Mouse (Mus musculus): ENCODE measurements at regions not wholly inside any gene's neighbourhood (a gene's known extent, or its start where the extent isn't known, plus 50 kb on each side); places are given as distances from the start of the nearest gene placed in this dataset.
"Not testable (repeated sequence)": the region's sequence is repeated elsewhere in the genome, so short reads cannot be mapped to it uniquely, and the experiment has no call there.

- H3K36me3 ChIP-seq (ENCODE audit: insufficient read depth, low read length) = no peaks in the 10 kb centered on the region
- ATAC-seq (replicated peaks; ENCODE audit: low FRiP score, low read depth) (no peak), DNase-seq (ENCODE audit: low spot score) (peak; percentile 76)
- no peak overlapping the region for H3K27ac ChIP-seq
- no peaks in the 10 kb centered on the region for H3K4me1 ChIP-seq (replicated peaks; ENCODE audit: insufficient read depth, low read length)
- no peaks in the 10 kb centered on the region for H3K9me3 ChIP-seq (replicated peaks; ENCODE audit: low read length)
- no peak overlapping the region for H3K9ac ChIP-seq (ENCODE audit: low read depth, low read length)
- no peaks in the 10 kb centered on the region for H3K27me3 ChIP-seq (ENCODE audit: insufficient read depth, low read length)
- H3K4me2 ChIP-seq (ENCODE audit: low read length) = no peak overlapping the region
- H3K4me3 ChIP-seq (replicated peaks; ENCODE audit: low read depth, low read length) = no peak overlapping the region
- TF ChIP-seq CTCF (IDR thresholded peaks at IDR 0.05; ENCODE audit: low read depth) = peak; percentile 45; the same call in 1 of the 2 replicates
- 80% methylated on average over 8 of the region's 8 CpGs for WGBS
Observed at GRCm38 (mm10) chr6:81815248-81815961, 108.1 kb upstream of the Gcfc2 start.

GRCm38 (mm10) chr6:81815962-81816338, 107.5 kb upstream of the Gcfc2 start:
- Histone ChIP-seq H3K4me1 (replicated peaks; ENCODE audit: insufficient read depth, low read length) (no peaks in the 10 kb centered on the region), H3K4me2 (ENCODE audit: low read length) (no peak overlapping the region), H3K4me3 (replicated peaks; ENCODE audit: low read depth, low read length) (no peak overlapping the region), H3K9ac (ENCODE audit: low read depth, low read length) (no peak overlapping the region), H3K27me3 (ENCODE audit: insufficient read depth, low read length) (no peaks in the 10 kb centered on the region), H3K9me3 (replicated peaks; ENCODE audit: low read length) (no peaks in the 10 kb centered on the region), H3K36me3 (ENCODE audit: insufficient read depth, low read length) (no peaks in the 10 kb centered on the region), H3K27ac (no peak overlapping the region)
- DNase-seq (ENCODE audit: low spot score) = no peak
- no peak for ATAC-seq (replicated peaks; ENCODE audit: low FRiP score, low read depth)
- no peak for TF ChIP-seq CTCF (IDR thresholded peaks at IDR 0.05; ENCODE audit: low read depth)
- WGBS = 85% methylated on average over 7 of the region's 7 CpGs

GRCm38 (mm10) chr6:81817050-81817827, 106.2 kb upstream of the Gcfc2 start:
- no peaks in the 10 kb centered on the region for H3K36me3 ChIP-seq (ENCODE audit: insufficient read depth, low read length)
- WGBS = 73% methylated on average over 9 of the region's 9 CpGs
- H3K9me3 ChIP-seq (replicated peaks; ENCODE audit: low read length) = no peaks in the 10 kb centered on the region
- no peaks in the 10 kb centered on the region for H3K27me3 ChIP-seq (ENCODE audit: insufficient read depth, low read length)
- ATAC-seq (replicated peaks; ENCODE audit: low FRiP score, low read depth) = no peak
- H3K9ac ChIP-seq (ENCODE audit: low read depth, low read length) = no peak overlapping the region
- no peak overlapping the region for H3K4me3 ChIP-seq (replicated peaks; ENCODE audit: low read depth, low read length)
- no peaks in the 10 kb centered on the region for H3K4me1 ChIP-seq (replicated peaks; ENCODE audit: insufficient read depth, low read length)
- peak; percentile 81 for TF ChIP-seq CTCF (IDR thresholded peaks at IDR 0.05; ENCODE audit: low read depth)
- H3K4me2 ChIP-seq (ENCODE audit: low read length) = no peak overlapping the region
- H3K27ac ChIP-seq = no peak overlapping the region
- peak; percentile 72 for DNase-seq (ENCODE audit: low spot score)

GRCm38 (mm10) chr6:81818573-81818972, 104.9 kb upstream of the Gcfc2 start:
- Histone ChIP-seq H3K9me3 (replicated peaks; ENCODE audit: low read length) (no peaks in the 10 kb centered on the region), H3K4me3 (replicated peaks; ENCODE audit: low read depth, low read length) (no peak overlapping the region), H3K9ac (ENCODE audit: low read depth, low read length) (no peak overlapping the region), H3K4me2 (ENCODE audit: low read length) (no peak overlapping the region), H3K36me3 (ENCODE audit: insufficient read depth, low read length) (no peaks in the 10 kb centered on the region), H3K4me1 (replicated peaks; ENCODE audit: insufficient read depth, low read length) (no peaks in the 10 kb centered on the region), H3K27ac (no peak overlapping the region), H3K27me3 (ENCODE audit: insufficient read depth, low read length) (no peaks in the 10 kb centered on the region)
- 97% methylated on average over 10 of the region's 10 CpGs for WGBS
- no peak for DNase-seq (ENCODE audit: low spot score)
- no peak for ATAC-seq (replicated peaks; ENCODE audit: low FRiP score, low read depth)
- no peak for TF ChIP-seq CTCF (IDR thresholded peaks at IDR 0.05; ENCODE audit: low read depth)

GRCm38 (mm10) chr6:81820078-81820477, 103.4 kb upstream of the Gcfc2 start:
- H3K27me3 ChIP-seq (ENCODE audit: insufficient read depth, low read length) = no peaks in the 10 kb centered on the region
- no peaks in the 10 kb centered on the region for H3K9me3 ChIP-seq (replicated peaks; ENCODE audit: low read length)
- H3K4me3 ChIP-seq (replicated peaks; ENCODE audit: low read depth, low read length) = no peak overlapping the region
- H3K4me2 ChIP-seq (ENCODE audit: low read length) = no peak overlapping the region
- H3K27ac ChIP-seq = no peak overlapping the region
- no peak for ATAC-seq (replicated peaks; ENCODE audit: low FRiP score, low read depth)
- H3K9ac ChIP-seq (ENCODE audit: low read depth, low read length) = no peak overlapping the region
- no peaks in the 10 kb centered on the region for H3K4me1 ChIP-seq (replicated peaks; ENCODE audit: insufficient read depth, low read length)
- TF ChIP-seq CTCF (IDR thresholded peaks at IDR 0.05; ENCODE audit: low read depth) = no peak
- DNase-seq (ENCODE audit: low spot score) = no peak
- no peaks in the 10 kb centered on the region for H3K36me3 ChIP-seq (ENCODE audit: insufficient read depth, low read length)
- 70% methylated on average over 5 of the region's 5 CpGs for WGBS

GRCm38 (mm10) chr6:81839474-81840153, 83.9 kb upstream of the Gcfc2 start:
- 15% methylated on average over 11 of the region's 11 CpGs for WGBS
- peak; percentile 93 for DNase-seq (ENCODE audit: low spot score)

GRCm38 (mm10) chr6:81868207-81868606, 55.3 kb upstream of the Gcfc2 start:
- H3K9ac ChIP-seq (ENCODE audit: low read depth, low read length); H3K4me1 ChIP-seq (replicated peaks; ENCODE audit: insufficient read depth, low read length); H3K36me3 ChIP-seq (ENCODE audit: insufficient read depth, low read length); H3K4me3 ChIP-seq (replicated peaks; ENCODE audit: low read depth, low read length); H3K4me2 ChIP-seq (ENCODE audit: low read length); H3K9me3 ChIP-seq (replicated peaks; ENCODE audit: low read length); ATAC-seq (replicated peaks; ENCODE audit: low FRiP score, low read depth); H3K27me3 ChIP-seq (ENCODE audit: insufficient read depth, low read length); H3K27ac ChIP-seq: not testable (repeated sequence)
- peak; percentile 57 for DNase-seq (ENCODE audit: low spot score)
- 86% methylated on average over 13 of the region's 13 CpGs for WGBS

More at GRCm38 (mm10) chr6:81839474-81840153, 83.9 kb upstream of the Gcfc2 start:
- Histone ChIP-seq H3K4me1 (replicated peaks; ENCODE audit: insufficient read depth, low read length) (no peaks in the 10 kb centered on the region), H3K9ac (ENCODE audit: low read depth, low read length) (no peak overlapping the region), H3K4me2 (ENCODE audit: low read length) (peak overlapping the region; percentile 51), H3K27ac (no peak overlapping the region), H3K36me3 (ENCODE audit: insufficient read depth, low read length) (no peaks in the 10 kb centered on the region), H3K27me3 (ENCODE audit: insufficient read depth, low read length) (no peaks in the 10 kb centered on the region), H3K4me3 (replicated peaks; ENCODE audit: low read depth, low read length) (peak overlapping the region; percentile 15; the same call in 1 of the 2 replicates), H3K9me3 (replicated peaks; ENCODE audit: low read length) (no peaks in the 10 kb centered on the region)
- ATAC-seq (replicated peaks; ENCODE audit: low FRiP score, low read depth) = peak; percentile 89
- TF ChIP-seq CTCF (IDR thresholded peaks at IDR 0.05; ENCODE audit: low read depth) = peak; percentile 75
